Mouse (Mus musculus) spleen, adult 2 months (tissue): ENCODE results near the gene Src. TPM values are rescaled to one million over a fixed set of nuclear protein-coding genes. Genes with fewer than 3 reads are reported as not detected.

Experiments used
- DNase-seq, 2 experiments: peaks; one replicate each; pipeline versions ENCODE4 v3.0.0 to v3.0.0-alpha.2; 2012 to 2021; ENCODE audit warnings: low spot score in 2 of 2, low read depth in 1 of 2
- H3K27ac ChIP-seq: fragments of 200-500 bp; 2 replicates; pipeline ENCODE4 v1.5.1; 2012; ENCODE audit warnings: low read length, inconsistent platforms; ENCODE audit not compliant: insufficient read depth
- H3K27me3 ChIP-seq: fragments of 200-500 bp; 2 replicates; pipeline ENCODE4 v1.6.1; 2012; ENCODE audit warnings: mild to moderate bottlenecking, moderate library complexity, low read length, inconsistent platforms; ENCODE audit not compliant: control insufficient read depth, insufficient read depth
- H3K36me3 ChIP-seq: fragments of 200-500 bp; 2 replicates; pipeline ENCODE4 v1.6.1; 2012; ENCODE audit warnings: mild to moderate bottlenecking, low read length, inconsistent platforms; ENCODE audit not compliant: control insufficient read depth, insufficient read depth
- H3K4me1 ChIP-seq: fragments of 200-500 bp; 2 replicates; pipeline ENCODE4 v1.6.1; 2011; ENCODE audit warnings: inconsistent platforms; ENCODE audit not compliant: control insufficient read depth, insufficient read depth, insufficient read length
- H3K4me3 ChIP-seq: fragments of 200-500 bp; 2 replicates; pipeline ENCODE4 v1.5.1; 2011; ENCODE audit warnings: mild to moderate bottlenecking, inconsistent platforms; ENCODE audit not compliant: insufficient read depth, insufficient read length; ENCODE audit errors: extremely low read depth
- CTCF ChIP-seq: fragments of 200-500 bp; IDR thresholded peaks from 2 replicates; pipeline ENCODE4 v1.5.1; 2011; ENCODE audit warnings: mild to moderate bottlenecking, inconsistent platforms; ENCODE audit not compliant: insufficient read depth, insufficient read length, insufficient replicate concordance; ENCODE audit errors: extremely low read depth
- POLR2A ChIP-seq: fragments of 200-500 bp; IDR thresholded peaks from 2 replicates; pipeline ENCODE4 v1.6.1; 2011; ENCODE audit warnings: low read depth, low read length, inconsistent platforms
- WGBS: fragments of 180-500 bp; shearing (Covaris S2); methylation state at CpG from one replicate; pipeline ENCODE4 v1.1.7; 2018; 5-methylcytosine and 5-hydroxymethylcytosine counted together
- polyA plus RNA-seq: library from polyadenylated mRNA; depleted of rRNA; stranded (reverse); fragments of >200 nt; gene quantifications from 2 replicates; pipeline ENCODE4 v1.2.3, GENCODE M21; 2012

The Src gene
- polyA plus RNA-seq, 1 experiment, result 14.6 TPM

DNA sequence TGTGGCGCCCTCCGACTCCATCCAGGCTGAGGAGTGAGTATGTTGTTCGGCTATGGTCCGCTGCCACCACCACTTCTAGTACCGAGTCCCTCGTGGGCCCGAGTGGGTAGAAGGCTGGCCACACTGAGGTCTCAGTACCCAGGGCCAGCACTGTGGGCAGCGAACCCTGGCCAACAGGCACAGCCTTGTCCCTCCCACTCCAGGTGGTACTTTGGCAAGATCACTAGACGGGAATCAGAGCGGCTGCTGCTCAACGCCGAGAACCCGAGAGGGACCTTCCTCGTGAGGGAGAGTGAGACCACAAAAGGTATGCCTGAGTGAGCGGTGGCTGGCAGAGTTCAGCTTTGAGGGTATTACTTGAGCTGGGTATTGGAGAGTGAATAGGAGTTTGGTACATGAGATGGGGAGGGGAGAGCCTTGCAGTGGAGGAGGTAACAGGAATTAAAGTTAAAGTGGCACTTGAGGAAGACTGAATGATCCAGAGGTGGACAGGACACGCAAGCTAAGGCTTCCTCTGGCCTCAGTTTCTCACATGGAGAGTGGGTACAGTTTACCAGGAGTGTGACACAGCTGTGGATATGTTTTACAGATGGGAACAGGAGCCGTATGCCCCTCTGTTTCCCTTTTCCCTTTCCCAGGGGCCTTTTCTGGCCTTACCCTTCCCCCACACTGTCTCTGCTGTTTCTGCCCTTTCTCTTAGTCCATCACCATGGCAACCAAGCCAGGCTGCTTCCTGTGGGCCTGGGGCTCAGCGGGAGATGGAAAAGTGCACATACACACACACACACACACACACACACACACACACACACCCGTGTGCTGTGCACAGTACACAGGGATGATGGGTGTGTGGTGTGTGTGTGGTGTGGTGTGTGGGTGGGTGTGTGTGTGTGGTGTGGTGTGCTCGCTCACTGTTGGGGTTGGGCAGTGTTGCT lies 44.8 kb downstream of the Src start:
- Histone ChIP-seq H3K27ac (no peak overlapping the region), H3K4me1 (no peaks in the 10 kb centered on the region; the same call in 1 of the 2 replicates)

GRCm38 (mm10) chr2:157463887-157464745 lies 45.9 kb downstream of the Src start:
- no peak for TF ChIP-seq CTCF
- H3K36me3 ChIP-seq, result no peaks in the 10 kb centered on the region
- no peaks in the 10 kb centered on the region for H3K27me3 ChIP-seq
- DNase-seq, result no peak
- H3K4me1 ChIP-seq, result no peaks in the 10 kb centered on the region
- H3K27ac ChIP-seq, result no peak overlapping the region
- WGBS, result 87% methylated on average over 16 of the region's 16 CpGs
- H3K4me3 ChIP-seq, result no peak overlapping the region

More for the DNA sequence above, 44.8 kb downstream of the Src start:
- no peak overlapping the region for H3K4me3 ChIP-seq
- WGBS, result 57% methylated on average over 20 of the region's 20 CpGs
- no peak for DNase-seq
- TF ChIP-seq POLR2A (no peak), CTCF (no peak)
- H3K27me3 ChIP-seq, result no peaks in the 10 kb centered on the region
- no peaks in the 10 kb centered on the region for H3K36me3 ChIP-seq

DNA sequence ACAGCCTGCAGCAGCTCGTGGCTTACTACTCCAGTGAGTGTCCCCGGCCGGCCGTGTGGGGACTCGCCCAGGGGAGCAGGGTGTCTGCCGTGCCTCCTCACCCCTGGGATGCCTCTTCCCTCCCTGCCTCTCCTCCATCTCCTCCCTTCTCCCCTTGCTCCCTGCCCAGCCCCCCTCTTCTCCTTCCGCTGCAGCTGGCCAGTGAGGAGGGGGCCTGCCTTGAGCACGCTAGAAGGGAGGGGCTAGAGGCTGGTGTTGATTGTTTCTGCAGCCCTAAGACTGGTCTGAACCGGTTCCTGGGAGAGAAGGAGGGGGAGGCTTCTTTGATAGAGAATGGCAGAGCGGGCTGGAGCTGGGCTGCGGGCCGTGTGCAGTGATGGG lies 46.5 kb downstream of the Src start:
- Histone ChIP-seq H3K36me3 (no peaks in the 10 kb centered on the region), H3K4me1 (no peaks in the 10 kb centered on the region), H3K27ac (no peak overlapping the region), H3K27me3 (no peaks in the 10 kb centered on the region), H3K4me3 (no peak overlapping the region)
- 79% methylated on average over 12 of the region's 12 CpGs for WGBS
- TF ChIP-seq POLR2A (no peak), CTCF (no peak)
- DNase-seq, result no peak

GRCm38 (mm10) chr2:157466836-157467235 lies 48.6 kb downstream of the Src start:
- WGBS, result 83% methylated on average over 7 of the region's 7 CpGs
- no peak for DNase-seq
- no peaks in the 10 kb centered on the region for H3K36me3 ChIP-seq
- no peaks in the 10 kb centered on the region for H3K4me1 ChIP-seq
- H3K27me3 ChIP-seq, result no peaks in the 10 kb centered on the region
- H3K27ac ChIP-seq, result no peak overlapping the region
- no peak for TF ChIP-seq POLR2A
- no peak for TF ChIP-seq CTCF
- no peak overlapping the region for H3K4me3 ChIP-seq

DNA sequence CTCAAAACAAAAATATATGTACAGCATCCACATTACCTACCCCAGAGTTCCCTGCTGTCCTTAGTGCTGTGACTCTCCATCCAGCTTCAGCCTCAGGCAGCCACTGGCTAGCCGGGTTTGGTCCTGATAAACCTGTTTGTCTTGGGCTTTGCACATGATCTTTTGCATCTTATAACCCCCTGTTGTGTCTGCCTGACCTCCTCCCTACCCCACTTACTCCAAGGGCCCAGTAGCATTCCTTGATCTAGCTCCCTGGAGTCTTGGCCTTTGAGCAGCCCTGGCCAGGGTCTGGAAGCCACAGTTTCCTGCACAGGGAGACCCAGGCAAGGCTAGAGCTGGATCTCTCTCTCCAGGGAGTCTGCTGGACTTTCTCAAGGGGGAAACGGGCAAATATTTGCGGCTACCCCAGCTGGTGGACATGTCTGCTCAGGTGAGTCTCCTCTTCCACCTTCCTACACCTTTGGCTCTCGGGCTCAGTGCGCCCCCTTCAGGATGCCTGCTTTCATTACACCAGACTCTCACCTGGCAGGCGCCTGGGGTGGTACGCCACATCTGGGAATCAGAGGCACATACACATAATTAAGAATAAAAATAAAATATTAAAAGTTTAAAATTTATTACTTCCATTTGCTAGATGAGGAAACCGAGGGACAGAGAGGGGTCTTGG lies 50.0 kb downstream of the Src start:
- TF ChIP-seq CTCF, result peak; percentile 67; the same call in 1 of the 2 replicates
- no peak for TF ChIP-seq POLR2A

GRCm38 (mm10) chr2:157471292-157471691 lies 53.0 kb downstream of the Src start:
- TF ChIP-seq CTCF (no peak), POLR2A (no peak)
- Histone ChIP-seq H3K4me1 (no peaks in the 10 kb centered on the region), H3K27ac (no peak overlapping the region), H3K4me3 (no peak overlapping the region), H3K36me3 (no peaks in the 10 kb centered on the region), H3K27me3 (no peaks in the 10 kb centered on the region)
- 80% methylated on average over 7 of the region's 7 CpGs for WGBS
- DNase-seq, result no peak

More for the DNA sequence above, 50.0 kb downstream of the Src start:
- Histone ChIP-seq H3K4me3 (no peak overlapping the region), H3K4me1 (no peaks in the 10 kb centered on the region), H3K27ac (no peak overlapping the region), H3K27me3 (no peaks in the 10 kb centered on the region), H3K36me3 (no peaks in the 10 kb centered on the region)
- DNase-seq, result peak in 1 of 2 experiments; percentile 31
- 79% methylated on average over 8 of the region's 8 CpGs for WGBS
